Mouse (Mus musculus) liver, embryonic 16.5 days (tissue): ENCODE data around the gene Mgarp. TPM values are rescaled to one million over a fixed set of nuclear protein-coding genes. Genes with fewer than 3 reads are reported as not detected.

Experiments
- ATAC-seq: fragments of 200-750 bp; cut with Nextera tagmentation; 2 replicates; pipeline ENCODE4 v1.8.0; 2017; ENCODE audit warnings: low read depth, mild to moderate bottlenecking, moderate number of reproducible peaks, moderate library complexity
- H3K27ac ChIP-seq: fragments of 300-500 bp; sonication (generic); 2 replicates; pipeline ENCODE4 v1.5.1; 2014; ENCODE audit warnings: mild to moderate bottlenecking, low read length
- H3K27me3 ChIP-seq: fragments of 300-500 bp; sonication (generic); 2 replicates; pipeline ENCODE4 v1.6.1; 2014; ENCODE audit warnings: low read depth, low read length, mixed read lengths; ENCODE audit not compliant: control insufficient read depth, insufficient read depth
- H3K36me3 ChIP-seq: fragments of 300-500 bp; sonication (generic); 2 replicates; pipeline ENCODE4 v1.6.1; 2014; ENCODE audit warnings: mild to moderate bottlenecking; ENCODE audit not compliant: control insufficient read depth, insufficient read depth
- H3K4me1 ChIP-seq: fragments of 300-500 bp; sonication (generic); 2 replicates; pipeline ENCODE4 v1.6.1; 2014; ENCODE audit warnings: low read depth, low read length, mixed read lengths; ENCODE audit not compliant: control insufficient read depth
- H3K4me2 ChIP-seq: fragments of 300-500 bp; sonication (generic); 2 replicates; pipeline ENCODE4 v1.6.1; 2014; ENCODE audit warnings: low read depth, low read length, mixed read lengths
- H3K4me3 ChIP-seq: fragments of 300-500 bp; sonication (generic); 2 replicates; pipeline ENCODE4 v1.5.1; 2014; ENCODE audit warnings: low read depth, mild to moderate bottlenecking, low read length
- H3K9ac ChIP-seq: fragments of 300-500 bp; sonication (generic); 2 replicates; pipeline ENCODE4 v1.6.1; 2014; ENCODE audit warnings: low read depth, low read length
- H3K9me3 ChIP-seq: fragments of 300-500 bp; sonication (generic); replicated peaks from 2 replicates; pipeline ENCODE4 v1.6.1; 2016; ENCODE audit warnings: low read length; ENCODE audit not compliant: control insufficient read depth
- WGBS: fragments of 180-500 bp; shearing (Covaris S2); extraction: QIAGEN DNeasy Blood & Tissue Kit; methylation state at CpG from one replicate; pipeline ENCODE4 v1.1.7; 2014; ENCODE audit not compliant: insufficient replicate concordance; 5-methylcytosine and 5-hydroxymethylcytosine counted together
- polyA plus RNA-seq: library from polyadenylated mRNA; unstranded; fragments of >200 nt; fragmentation: Nextera tagmentation; extraction: Ambion mirVana; gene quantifications from 2 replicates; pipeline ENCODE4 v1.2.1, GENCODE M21; 2015

The Mgarp gene
- polyA plus RNA-seq, 1 experiment from 2014 or later = 3.0 TPM

- no peaks in the 10 kb centered on the region for H3K36me3 ChIP-seq
- peak within 1 kb of the TSS; percentile 99 for H3K4me3 ChIP-seq
- under 1% methylated on average over 43 of the region's 87 CpGs for WGBS
- H3K9me3 ChIP-seq = no peaks in the 10 kb centered on the region
- H3K27ac ChIP-seq = peak within 1 kb of the TSS; percentile 99
- no peaks in the 10 kb centered on the region for H3K27me3 ChIP-seq
- peak within 1 kb of the TSS; percentile 100 for H3K4me2 ChIP-seq
- peak; percentile 85 for ATAC-seq
- peaks cover 24% of the 10 kb centered on the region for H3K4me1 ChIP-seq
- H3K9ac ChIP-seq = peak within 1 kb of the TSS; percentile 99
These were observed 55.8 kb downstream of the Mgarp start, which contains the start of gene Elf2 for GRCm38 (mm10) chr3:51340552-51341267. Elf2 (minus strand) TSS chr3:51340663.

- H3K9me3 ChIP-seq = no peaks in the 10 kb centered on the region
These were observed 56.6 kb downstream of the Mgarp start for GRCm38 (mm10) chr3:51339734-51340551.

GRCm38 (mm10) chr3:51339378-51339733 lies 57.2 kb downstream of the Mgarp start:
- H3K9me3 ChIP-seq = no peaks in the 10 kb centered on the region
- H3K4me2 ChIP-seq = peak overlapping the region; percentile 100
- ATAC-seq = no peak
- H3K36me3 ChIP-seq = no peaks in the 10 kb centered on the region
- peak overlapping the region; percentile 99 for H3K4me3 ChIP-seq
- H3K9ac ChIP-seq = peak overlapping the region; percentile 99
- H3K4me1 ChIP-seq = peaks cover 35% of the 10 kb centered on the region
- no peaks in the 10 kb centered on the region for H3K27me3 ChIP-seq
- H3K27ac ChIP-seq = peak overlapping the region; percentile 99
- 1% methylated on average over 9 of the region's 9 CpGs for WGBS

More at GRCm38 (mm10) chr3:51339734-51340551, 56.6 kb downstream of the Mgarp start:
- Histone ChIP-seq H3K4me1 (peaks cover 32% of the 10 kb centered on the region), H3K4me2 (peak overlapping the region; percentile 100), H3K36me3 (no peaks in the 10 kb centered on the region), H3K9ac (peak overlapping the region; percentile 99), H3K27me3 (no peaks in the 10 kb centered on the region), H3K27ac (peak overlapping the region; percentile 99), H3K4me3 (peak overlapping the region; percentile 99)
- under 1% methylated on average over 87 of the region's 113 CpGs for WGBS
- ATAC-seq = peak; percentile 31

Other genes with a start within 250 kb of the Mgarp start
- 13.7 and 13.8 TPM in 2 replicates for gene Noct, start 172.3 kb downstream of the Mgarp start, polyA plus RNA-seq
- 19.0 and 20.0 TPM in 2 replicates for gene Elf2, start 56.1 kb downstream of the Mgarp start, polyA plus RNA-seq
- gene Ndufc1, start 12.2 kb upstream of the Mgarp start, polyA plus RNA-seq = 397 and 419 TPM in 2 replicates
- gene Naa15, start 18.4 kb upstream of the Mgarp start, polyA plus RNA-seq = 15.3 and 16.3 TPM in 2 replicates
- 4.6 TPM in 2 replicates for gene Rab33b, start 87.2 kb upstream of the Mgarp start, polyA plus RNA-seq
- 0.56 and 0.64 TPM in 2 replicates for gene Setd7, start 164.1 kb upstream of the Mgarp start, polyA plus RNA-seq